Mouse (Mus musculus) ES-E14 (cell line): ENCODE results near the gene E2f6. TPM values are rescaled to one million over a fixed set of nuclear protein-coding genes. Genes with fewer than 3 reads are reported as not detected.

Source experiments
- DNase-seq: peaks from one replicate; pipeline ENCODE4 v3.0.0-alpha.2; 2013; ENCODE audit warnings: low read depth, low spot score
- H3K27ac ChIP-seq: 2 replicates; pipeline ENCODE4 v1.5.1; 2012; ENCODE audit warnings: low read depth, mild to moderate bottlenecking, low read length, moderate library complexity, mixed read lengths; ENCODE audit not compliant: poor library complexity, insufficient read depth, severe bottlenecking
- H3K36me3 ChIP-seq: 2 replicates; pipeline ENCODE4 v1.6.1; 2012; ENCODE audit warnings: mild to moderate bottlenecking, low read length, moderate library complexity, mixed read lengths; ENCODE audit not compliant: control insufficient read depth, poor library complexity, insufficient read depth, severe bottlenecking
- H3K4me1 ChIP-seq, 2 experiments: fragments of 150-350 bp in 1 of 2; sonication (generic) in 1 of 2; 2 replicates each; pipeline ENCODE4 v1.6.1; 2012; ENCODE audit warnings: low read length in 2 of 2, mild to moderate bottlenecking in 1 of 2, mixed read lengths in 1 of 2; ENCODE audit not compliant: control insufficient read depth in 2 of 2, insufficient read depth in 2 of 2, poor library complexity in 1 of 2
- H3K4me3 ChIP-seq, 2 experiments: fragments of 150-350 bp in 1 of 2; sonication (generic) in 1 of 2; 2 replicates each; pipeline ENCODE4 v1.5.1; 2012; ENCODE audit warnings: low read length in 2 of 2, low read depth in 1 of 2, mild to moderate bottlenecking in 1 of 2, mixed read lengths in 1 of 2; ENCODE audit not compliant: insufficient read depth in 1 of 2, poor library complexity in 1 of 2, severe bottlenecking in 1 of 2
- H3K9ac ChIP-seq: 2 replicates; pipeline ENCODE4 v1.6.1; 2012; ENCODE audit warnings: low read depth, mild to moderate bottlenecking, low read length, mixed read lengths; ENCODE audit not compliant: poor library complexity, insufficient read depth, severe bottlenecking
- H3K9me3 ChIP-seq: fragments of 150-350 bp; sonication (generic); 2 replicates; pipeline ENCODE4 v1.6.1; 2012; ENCODE audit warnings: low read depth, mild to moderate bottlenecking, low read length; ENCODE audit not compliant: control insufficient read depth, insufficient read depth
- CHD2 ChIP-seq: IDR thresholded peaks from 2 replicates; pipeline ENCODE4 v1.6.1; 2014; ENCODE audit warnings: mild to moderate bottlenecking, low read depth, low read length, inconsistent platforms
- HCFC1 ChIP-seq: IDR thresholded peaks from 2 replicates; pipeline ENCODE4 v1.6.1; 2012; ENCODE audit warnings: low read length, inconsistent platforms, borderline replicate concordance; ENCODE audit not compliant: insufficient read depth
- MAFK ChIP-seq: IDR thresholded peaks from 2 replicates; pipeline ENCODE4 v1.6.1; 2014; ENCODE audit warnings: mild to moderate bottlenecking, low read depth, low read length, inconsistent platforms; ENCODE audit not compliant: insufficient read depth
- ZC3H11A ChIP-seq: IDR thresholded peaks from 2 replicates; pipeline ENCODE4 v1.6.1; 2012; ENCODE audit warnings: low read depth, mild to moderate bottlenecking, inconsistent platforms, low read length, borderline replicate concordance
- ZNF384 ChIP-seq: IDR thresholded peaks from 2 replicates; pipeline ENCODE4 v1.6.1; 2012; ENCODE audit warnings: low read depth, low read length, inconsistent platforms
- in situ Hi-C, 2 experiments: fragments of 600-800 bp; cut with MboI; formaldehyde crosslinking; loops; one replicate each; pipeline ENCODE4 v1.15.1; 2025; ENCODE audit warnings: low sequenced_read_pairs in 2 of 2, inconsistent platforms in 1 of 2; ENCODE audit not compliant: unreplicated experiment in 2 of 2
- total RNA-seq: library from RNA; depleted of rRNA; stranded (reverse); fragments of 300-350 nt; gene quantifications from 2 replicates; pipeline ENCODE4 v1.2.3, GENCODE M21; 2012

The E2f6 gene
- total RNA-seq, 1 experiment: 12.0 TPM

- Histone ChIP-seq H3K9me3 (no peaks in the 10 kb centered on the region), H3K4me3 (no peak overlapping the region), H3K27ac (no peak overlapping the region), H3K9ac (no peak overlapping the region), H3K36me3 (no peaks in the 10 kb centered on the region), H3K4me1 (peaks cover 3 to 4% of the 10 kb centered on the region in 2 experiments; a peak in 3 of 4 replicates)
- no peak for TF ChIP-seq ZNF384
- no peak for TF ChIP-seq CHD2
- in situ Hi-C loops: no loop called here
- DNase-seq: no peak
These were observed 42.5 kb upstream of the E2f6 start for GRCm38 (mm10) chr12:16768251-16768650.

- Histone ChIP-seq H3K27ac (no peak overlapping the region), H3K9ac (no peak overlapping the region), H3K4me3 (no peak overlapping the region), H3K36me3 (no peaks in the 10 kb centered on the region), H3K9me3 (no peaks in the 10 kb centered on the region), H3K4me1 (peaks cover 3 to 4% of the 10 kb centered on the region in 2 experiments; a peak in 3 of 4 replicates)
- no peak for TF ChIP-seq CHD2
- no peak for TF ChIP-seq ZNF384
- no peak for TF ChIP-seq MAFK
- no peak for TF ChIP-seq ZC3H11A
- no peak for TF ChIP-seq HCFC1
- in situ Hi-C loops: no loop called here
- DNase-seq: no peak
These were observed 42.1 kb upstream of the E2f6 start for GRCm38 (mm10) chr12:16768711-16769110.

- no peak for TF ChIP-seq HCFC1
- no peak for TF ChIP-seq CHD2
- TF ChIP-seq ZC3H11A: no peak
- TF ChIP-seq ZNF384: no peak
- no peak for TF ChIP-seq MAFK
- DNase-seq: no peak
- no peaks in the 10 kb centered on the region for H3K36me3 ChIP-seq
These were observed 41.1 kb upstream of the E2f6 start for GRCm38 (mm10) chr12:16769601-16770165.

GRCm38 (mm10) chr12:16774605-16775004 lies 36.2 kb upstream of the E2f6 start:
- Histone ChIP-seq H3K4me1 (peaks cover 3 to 7% of the 10 kb centered on the region in 2 experiments; a peak in 3 of 4 replicates), H3K36me3 (no peaks in the 10 kb centered on the region), H3K9me3 (no peaks in the 10 kb centered on the region), H3K4me3 (no peak overlapping the region), H3K27ac (no peak overlapping the region), H3K9ac (no peak overlapping the region)
- no peak for DNase-seq
- in situ Hi-C loops: no loop called here
- TF ChIP-seq MAFK (no peak), HCFC1 (no peak), ZC3H11A (no peak), CHD2 (no peak), ZNF384 (no peak)

More at GRCm38 (mm10) chr12:16769601-16770165, 41.1 kb upstream of the E2f6 start:
- Histone ChIP-seq H3K27ac (no peak overlapping the region), H3K4me3 (no peak overlapping the region), H3K9me3 (no peaks in the 10 kb centered on the region), H3K9ac (no peak overlapping the region), H3K4me1 (peaks cover 3 to 4% of the 10 kb centered on the region in 2 experiments; a peak in 3 of 4 replicates)
- in situ Hi-C loops: no loop called here

GRCm38 (mm10) chr12:16775351-16775750 lies 35.4 kb upstream of the E2f6 start:
- in situ Hi-C loops: no loop called here
- Histone ChIP-seq H3K27ac (no peak overlapping the region), H3K9ac (no peak overlapping the region), H3K9me3 (no peaks in the 10 kb centered on the region), H3K36me3 (no peaks in the 10 kb centered on the region), H3K4me3 (no peak overlapping the region), H3K4me1 (peaks cover 3 to 7% of the 10 kb centered on the region in 2 experiments; a peak in 3 of 4 replicates)
- no peak for DNase-seq
- no peak for TF ChIP-seq ZNF384
- TF ChIP-seq ZC3H11A: no peak
- no peak for TF ChIP-seq MAFK
- TF ChIP-seq HCFC1: no peak
- no peak for TF ChIP-seq CHD2
